Mouse (Mus musculus): ENCODE data around the gene Inhbb.

Gene Inhbb

GRCm38 (mm10) chr1:119380609-119381008 lies 41.4 kb downstream of the Inhbb start:
- DNase-seq (ENCODE audit: low read depth) = no peak

GRCm38 (mm10) chr1:119375376-119375775 lies 46.7 kb downstream of the Inhbb start:
- DNase-seq (ENCODE audit: low read depth) = no peak

DNA sequence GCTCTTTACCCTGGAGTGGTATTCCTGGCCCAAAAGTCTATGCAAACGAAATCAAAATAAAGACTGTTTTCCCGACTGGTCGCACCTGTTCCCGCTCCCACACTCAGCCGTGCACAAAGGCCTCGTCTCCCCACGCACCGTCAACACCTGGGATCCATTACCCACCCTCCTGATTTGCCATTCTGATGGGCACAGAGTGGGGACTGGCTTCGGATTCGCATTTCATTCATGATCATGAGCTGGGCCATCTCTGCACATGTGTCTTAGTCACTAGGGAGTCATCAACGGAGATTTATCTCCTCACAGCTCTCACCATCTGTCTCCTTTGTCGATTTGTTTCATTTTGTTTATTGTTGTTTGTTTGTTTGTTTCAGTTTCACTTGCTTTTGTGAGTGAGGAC lies 54.5 kb downstream of the Inhbb start:
- no peak for DNase-seq (ENCODE audit: low read depth)

GRCm38 (mm10) chr1:119366315-119366714 lies 55.7 kb downstream of the Inhbb start:
- DNase-seq (ENCODE audit: low read depth) = no peak
